Mouse (Mus musculus): ENCODE measurements around the gene Xpnpep2.

GRCm38 (mm10) chrX:48138539-48139275 is 30.2 kb downstream of the Xpnpep2 start:
- TF ChIP-seq CTCF (IDR thresholded peaks at IDR 0.05; ENCODE audit: low read depth) (no peak), EP300 (IDR thresholded peaks at IDR 0.05; ENCODE audit: low read depth) (peak; percentile 76)

All from liver, postnatal 0 days (tissue).